Mouse (Mus musculus): ENCODE measurements around the gene Gm14781. TPM values are rescaled to one million over a fixed set of nuclear protein-coding genes. Genes with fewer than 3 reads are reported as not detected.

The Gm14781 gene
- total RNA-seq (2023), result not detected

GRCm38 (mm10) chrX:91631894-91632293 is at the start of gene Gm14781:
Gm14781 (plus strand) TSS chrX:91632194.

Other genes starting within 250 kb of the Gm14781 start
- gene Gm5072, start 239.7 kb upstream of the Gm14781 start, total RNA-seq (2023), result not detected
- not detected for gene Gm8914, start 152.1 kb upstream of the Gm14781 start, total RNA-seq (2023)
- not detected for gene 1700084M14Rik, start 56.3 kb upstream of the Gm14781 start, total RNA-seq (2023)
- not detected for gene Mageb5, start 150.8 kb downstream of the Gm14781 start, total RNA-seq (2023)